Mouse (Mus musculus) embryonic facial prominence, embryonic 11.5 days (tissue): Measurements from ENCODE around the gene Tmem120b. TPM values are rescaled to one million over a fixed set of nuclear protein-coding genes. Genes with fewer than 3 reads are reported as not detected.

ENCODE experiments used
- ATAC-seq: fragments of 200-750 bp; cut with Nextera tagmentation; replicated peaks from 2 replicates; pipeline ENCODE4 v1.8.0; 2017; ENCODE audit warnings: low read depth; ENCODE audit not compliant: insufficient number of reproducible peaks, low FRiP score, low TSS enrichment
- DNase-seq: peaks from one replicate; pipeline ENCODE4 v3.0.0-alpha.2; 2015; ENCODE audit warnings: low spot score
- H3K27ac ChIP-seq: fragments of 300-500 bp; sonication (generic); replicated peaks from 2 replicates; pipeline ENCODE4 v1.5.1; 2014; ENCODE audit warnings: mild to moderate bottlenecking, low read depth, low read length, control low read depth
- H3K27me3 ChIP-seq: fragments of 300-500 bp; sonication (generic); 2 replicates; pipeline ENCODE4 v1.6.1; 2014; ENCODE audit warnings: mild to moderate bottlenecking, low read length, moderate library complexity, mixed read lengths; ENCODE audit not compliant: control insufficient read depth, insufficient read depth
- H3K36me3 ChIP-seq: fragments of 300-500 bp; sonication (generic); replicated peaks from 2 replicates; pipeline ENCODE4 v1.6.1; 2014; ENCODE audit warnings: low read depth, mild to moderate bottlenecking, low read length, moderate library complexity, mixed read lengths; ENCODE audit not compliant: control insufficient read depth, insufficient read depth
- H3K4me1 ChIP-seq: fragments of 300-500 bp; sonication (generic); 2 replicates; pipeline ENCODE4 v1.6.1; 2014; ENCODE audit warnings: low read length, mixed read lengths; ENCODE audit not compliant: control insufficient read depth, insufficient read depth
- H3K4me2 ChIP-seq: fragments of 300-500 bp; sonication (generic); 2 replicates; pipeline ENCODE4 v1.6.1; 2014; ENCODE audit warnings: low read depth, mild to moderate bottlenecking, control low read depth, low read length, moderate library complexity
- H3K4me3 ChIP-seq: fragments of 300-500 bp; sonication (generic); 2 replicates; pipeline ENCODE4 v1.5.1; 2014; ENCODE audit warnings: low read depth, low read length, control low read depth
- H3K9ac ChIP-seq: fragments of 300-500 bp; sonication (generic); replicated peaks from 2 replicates; pipeline ENCODE4 v1.6.1; 2014; ENCODE audit warnings: mild to moderate bottlenecking, control low read depth, low read length
- H3K9me3 ChIP-seq: fragments of 300-500 bp; sonication (generic); replicated peaks from 2 replicates; pipeline ENCODE4 v1.6.1; 2016; ENCODE audit warnings: mild to moderate bottlenecking, low read length, inconsistent platforms, mixed read lengths; ENCODE audit not compliant: control insufficient read depth
- WGBS: fragments of 180-500 bp; shearing (Covaris S2); extraction: QIAGEN DNeasy Blood & Tissue Kit; methylation state at CpG from one replicate; pipeline ENCODE4 v1.1.7; 2014; 5-methylcytosine and 5-hydroxymethylcytosine counted together
- polyA plus RNA-seq: library from polyadenylated mRNA; unstranded; fragments of >200 nt; fragmentation: Nextera tagmentation; extraction: Ambion mirVana; gene quantifications from 2 replicates; pipeline ENCODE4 v1.2.1, GENCODE M21; 2014

Tmem120b gene
- polyA plus RNA-seq, 1 experiment from 2014 or later: 7.9 TPM

DNA sequence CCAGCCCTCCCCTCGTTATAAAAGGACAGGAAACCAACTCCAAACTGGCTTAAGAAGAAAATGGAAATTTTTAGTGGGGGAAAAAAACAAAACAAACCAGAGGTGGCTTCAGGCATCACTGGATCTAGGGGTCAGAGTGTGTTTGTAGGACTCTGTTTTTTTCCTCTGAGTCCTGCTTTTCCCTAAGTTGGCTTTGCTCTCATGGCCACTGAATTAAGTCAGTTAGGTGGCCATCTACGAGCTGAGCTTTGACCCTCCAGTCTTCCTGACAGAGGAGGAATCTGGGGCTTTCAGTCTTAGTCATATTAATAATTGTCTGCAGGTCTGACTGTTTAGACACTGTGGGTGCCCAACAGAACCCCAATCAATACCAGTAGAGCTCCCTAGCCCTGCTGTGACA, 30.3 kb downstream of the Tmem120b start:
- ATAC-seq (no peak), DNase-seq (no peak)
- H3K4me3 ChIP-seq: no peak overlapping the region
- no peak overlapping the region for H3K4me2 ChIP-seq
- H3K27ac ChIP-seq: no peak overlapping the region
- H3K27me3 ChIP-seq: no peaks in the 10 kb centered on the region
- no peak overlapping the region for H3K9ac ChIP-seq
- WGBS: 80% methylated on average over 2 of the region's 2 CpGs
- H3K36me3 ChIP-seq: no peaks in the 10 kb centered on the region
- H3K9me3 ChIP-seq: no peaks in the 10 kb centered on the region
- no peaks in the 10 kb centered on the region for H3K4me1 ChIP-seq

DNA sequence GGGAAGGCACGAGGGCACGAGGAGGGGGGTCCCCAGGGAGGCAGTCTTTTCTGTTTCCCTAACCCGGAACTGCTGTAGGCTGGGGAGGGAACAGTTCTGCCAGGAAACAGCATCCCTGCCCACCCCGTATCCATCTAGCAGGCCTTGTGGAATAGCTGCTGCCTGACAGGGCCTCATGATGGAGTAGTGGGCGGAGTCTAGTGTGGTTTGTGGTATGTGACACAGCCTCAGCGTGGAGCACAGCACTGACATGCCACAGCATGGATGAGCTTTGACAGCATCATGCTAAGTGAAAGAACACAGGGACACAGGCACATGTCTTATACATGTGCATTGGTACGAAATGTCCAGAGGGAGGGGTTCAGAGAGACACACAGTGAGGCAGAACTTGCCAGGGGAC, 34.2 kb downstream of the Tmem120b start:
- WGBS: 68% methylated on average over 7 of the region's 7 CpGs

DNA sequence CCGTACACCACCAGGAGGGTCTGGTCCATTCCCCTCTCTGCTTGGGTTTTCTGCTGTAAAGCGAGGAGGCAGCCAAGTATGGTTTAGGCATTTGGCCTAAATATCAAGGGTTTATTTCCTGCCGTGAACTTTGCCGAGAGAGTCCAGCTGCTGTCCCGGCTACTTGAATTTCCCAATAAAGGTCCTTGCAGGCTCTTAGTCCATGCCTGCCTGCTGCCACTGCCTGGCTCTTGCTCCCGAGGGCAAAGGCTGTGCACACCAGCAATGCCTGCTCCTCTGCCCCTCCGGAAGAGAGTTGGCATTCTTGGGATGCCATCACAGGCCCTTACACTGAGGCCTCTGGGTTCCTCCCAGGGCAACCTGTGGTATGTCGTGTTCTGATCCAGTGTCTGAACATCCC, 35.3 kb downstream of the Tmem120b start:
- WGBS: 65% methylated on average over 8 of the region's 8 CpGs
- H3K36me3 ChIP-seq: no peaks in the 10 kb centered on the region
- DNase-seq (no peak), ATAC-seq (no peak)
- H3K4me1 ChIP-seq: no peaks in the 10 kb centered on the region
- H3K9ac ChIP-seq: no peak overlapping the region
- H3K4me2 ChIP-seq: no peak overlapping the region
- no peaks in the 10 kb centered on the region for H3K9me3 ChIP-seq
- H3K27me3 ChIP-seq: no peaks in the 10 kb centered on the region
- no peak overlapping the region for H3K4me3 ChIP-seq
- H3K27ac ChIP-seq: no peak overlapping the region

More for the DNA sequence above, 34.2 kb downstream of the Tmem120b start:
- ATAC-seq (no peak), DNase-seq (no peak)
- Histone ChIP-seq H3K4me2 (no peak overlapping the region), H3K4me3 (no peak overlapping the region), H3K4me1 (no peaks in the 10 kb centered on the region), H3K36me3 (no peaks in the 10 kb centered on the region), H3K27me3 (no peaks in the 10 kb centered on the region), H3K27ac (no peak overlapping the region), H3K9me3 (no peaks in the 10 kb centered on the region), H3K9ac (no peak overlapping the region)

DNA sequence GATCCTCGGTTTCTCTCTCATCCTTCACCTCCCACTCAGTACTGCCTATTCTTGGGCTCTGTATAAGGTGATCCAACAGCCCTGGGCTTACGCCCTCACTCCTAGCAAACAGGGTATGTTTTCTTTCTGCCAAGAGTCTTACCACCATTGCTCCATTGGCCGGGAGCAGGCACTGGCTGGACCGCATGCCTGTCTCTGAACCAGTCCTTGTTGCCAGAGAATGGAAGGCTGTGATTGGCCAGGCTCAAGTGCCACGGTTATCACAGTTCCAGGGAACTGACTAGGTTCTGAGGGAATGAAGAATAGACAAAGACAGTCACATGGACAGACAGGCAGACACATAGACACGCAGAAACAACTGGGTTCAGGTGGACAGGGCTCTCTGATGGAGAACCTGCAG, 36.6 kb downstream of the Tmem120b start:
- no peak overlapping the region for H3K4me2 ChIP-seq
- no peaks in the 10 kb centered on the region for H3K4me1 ChIP-seq
- ATAC-seq (no peak), DNase-seq (no peak)
- H3K4me3 ChIP-seq: no peak overlapping the region
- no peaks in the 10 kb centered on the region for H3K36me3 ChIP-seq
- H3K9ac ChIP-seq: no peak overlapping the region
- no peak overlapping the region for H3K27ac ChIP-seq
- no peaks in the 10 kb centered on the region for H3K27me3 ChIP-seq
- no peaks in the 10 kb centered on the region for H3K9me3 ChIP-seq
- 78% methylated on average over 6 of the region's 6 CpGs for WGBS

DNA sequence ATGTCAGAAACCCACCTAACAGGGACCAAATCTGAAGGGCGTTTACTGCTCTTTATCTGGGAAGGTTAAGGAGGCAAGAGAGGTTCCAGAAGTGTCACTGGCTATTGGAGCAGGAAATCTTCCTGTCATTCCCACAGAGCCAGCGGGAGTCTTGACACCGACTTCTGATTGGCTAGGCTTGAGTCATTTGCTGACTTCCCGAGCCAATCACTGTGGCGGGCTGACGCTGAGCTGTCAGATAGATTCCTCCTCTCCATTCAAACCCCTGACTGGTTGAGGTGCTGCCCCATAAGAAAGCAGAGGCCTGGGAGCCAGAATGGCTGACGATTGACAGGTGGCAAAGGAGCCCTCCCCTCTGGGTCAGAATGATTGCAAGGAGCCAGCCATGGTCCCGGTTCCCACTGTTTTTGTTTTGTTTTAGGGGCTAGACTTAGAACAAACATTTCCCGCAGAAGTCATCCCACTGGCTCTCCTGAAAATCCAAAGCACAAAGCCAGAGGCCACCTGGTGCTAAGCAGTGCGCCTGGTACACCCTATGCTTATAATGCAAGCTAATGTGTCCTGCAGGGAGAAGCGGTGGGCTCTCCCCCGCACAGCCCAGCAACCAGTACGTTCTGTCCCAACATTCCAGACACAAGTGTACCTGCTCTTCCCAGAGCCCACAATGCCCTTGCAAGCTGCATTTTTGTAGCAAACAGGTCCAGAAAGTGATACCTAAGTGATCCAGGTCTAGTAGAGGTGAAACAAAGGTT, 41.4 kb downstream of the Tmem120b start:
- 29% methylated on average over 13 of the region's 13 CpGs for WGBS
- DNase-seq (peak; percentile 45), ATAC-seq (no peak)
- Histone ChIP-seq H3K9me3 (no peaks in the 10 kb centered on the region), H3K4me1 (no peaks in the 10 kb centered on the region), H3K4me3 (no peak overlapping the region), H3K36me3 (no peaks in the 10 kb centered on the region), H3K27ac (no peak overlapping the region), H3K4me2 (no peak overlapping the region), H3K9ac (no peak overlapping the region), H3K27me3 (no peaks in the 10 kb centered on the region)

DNA sequence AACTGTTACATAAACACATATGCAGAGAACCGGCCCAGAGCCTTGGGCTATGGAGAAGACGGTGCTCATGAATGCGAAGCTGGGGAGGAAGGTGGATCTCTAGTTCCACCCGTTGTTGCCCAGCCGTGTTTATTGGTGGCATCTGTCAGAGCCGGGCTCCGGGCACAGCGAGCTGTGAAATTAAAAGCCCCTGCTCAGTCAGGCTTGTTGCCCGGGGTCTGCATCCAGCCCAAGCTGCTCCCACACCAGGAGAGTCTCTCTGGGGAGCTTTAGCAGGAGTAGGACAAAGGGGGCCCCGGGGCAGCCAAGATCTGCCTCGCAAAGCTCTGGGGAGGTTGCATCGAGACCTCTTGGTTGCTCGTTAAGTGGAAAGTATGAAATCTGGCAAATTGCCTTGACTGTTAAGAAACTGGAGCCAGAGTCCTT, 42.1 kb downstream of the Tmem120b start:
- Histone ChIP-seq H3K4me3 (no peak overlapping the region), H3K9ac (no peak overlapping the region), H3K9me3 (no peaks in the 10 kb centered on the region), H3K27me3 (no peaks in the 10 kb centered on the region), H3K4me1 (no peaks in the 10 kb centered on the region), H3K27ac (no peak overlapping the region), H3K36me3 (no peaks in the 10 kb centered on the region), H3K4me2 (no peak overlapping the region)
- 78% methylated on average over 13 of the region's 13 CpGs for WGBS
- DNase-seq (no peak), ATAC-seq (no peak)

DNA sequence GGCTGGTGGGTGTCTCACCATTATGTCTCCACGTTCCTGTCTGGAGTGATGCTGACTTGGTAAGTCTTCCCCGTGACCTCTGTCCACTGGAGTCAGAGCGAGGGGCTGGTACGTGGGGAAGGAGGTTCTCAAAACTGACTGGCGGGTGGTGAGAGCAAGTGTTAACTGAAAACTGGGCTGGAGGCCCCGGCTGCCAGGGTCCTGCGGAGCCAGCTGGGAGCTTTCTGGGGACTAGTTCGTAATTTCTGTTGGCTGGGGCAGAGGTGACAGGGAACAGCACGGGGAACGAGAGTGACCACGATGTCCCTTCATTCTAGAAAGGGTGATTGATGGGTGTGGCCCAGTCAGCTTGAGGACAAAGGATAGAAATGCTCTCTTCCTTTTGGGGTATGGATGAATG, 45.9 kb downstream of the Tmem120b start:
- no peak for ATAC-seq
- Histone ChIP-seq H3K4me1 (no peaks in the 10 kb centered on the region), H3K36me3 (no peaks in the 10 kb centered on the region), H3K9me3 (no peaks in the 10 kb centered on the region), H3K4me3 (no peak overlapping the region), H3K9ac (no peak overlapping the region), H3K4me2 (no peak overlapping the region), H3K27me3 (no peaks in the 10 kb centered on the region), H3K27ac (no peak overlapping the region)
- 67% methylated on average over 11 of the region's 11 CpGs for whole genome bisulfite sequencing
- no peak for DNase-seq

DNA sequence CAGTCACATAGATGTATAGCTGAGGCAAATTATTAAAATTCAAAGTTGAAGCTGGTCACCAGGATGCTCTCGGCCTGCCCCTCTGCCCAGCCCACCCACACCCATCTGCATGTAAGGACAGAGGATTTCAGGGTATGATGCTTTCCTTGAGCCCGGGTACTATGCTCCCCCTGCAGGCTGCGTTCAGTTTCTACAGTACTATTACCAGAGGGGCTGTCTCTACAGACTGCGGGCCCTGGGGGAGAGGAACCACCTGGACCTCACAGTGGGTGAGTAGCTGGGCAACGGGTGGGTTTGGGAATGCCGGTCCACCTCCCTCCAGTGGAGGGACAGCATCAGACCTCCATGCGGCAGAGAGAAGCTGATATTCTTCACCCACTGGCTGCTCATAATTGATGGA, 46.7 kb downstream of the Tmem120b start:
- no peaks in the 10 kb centered on the region for H3K9me3 ChIP-seq

More for the DNA sequence above, 46.7 kb downstream of the Tmem120b start:
- DNase-seq: no peak
- no peak for ATAC-seq
- H3K27ac ChIP-seq: no peak overlapping the region
- 46% methylated on average over 7 of the region's 7 CpGs for WGBS
- H3K9ac ChIP-seq: no peak overlapping the region
- no peaks in the 10 kb centered on the region for H3K4me1 ChIP-seq
- no peaks in the 10 kb centered on the region for H3K36me3 ChIP-seq
- H3K27me3 ChIP-seq: no peaks in the 10 kb centered on the region
- no peak overlapping the region for H3K4me2 ChIP-seq
- no peak overlapping the region for H3K4me3 ChIP-seq
